Mouse (Mus musculus): ENCODE results near the gene Sugct.

- TF ChIP-seq CTCF (IDR thresholded peaks at IDR 0.05) = no peak
- TF ChIP-seq POLR2A (IDR thresholded peaks at IDR 0.05; ENCODE audit: insufficient read depth, low read depth, low read length) = no peak
- TF ChIP-seq EP300 (IDR thresholded peaks at IDR 0.05; ENCODE audit: insufficient read depth, low read depth, low read length) = no peak
Observed at GRCm38 (mm10) chr13:17708784-17709311, 13.5 kb upstream of the Sugct start.
